Mouse (Mus musculus): ENCODE data around the gene Gm49318. TPM values are rescaled to one million over a fixed set of nuclear protein-coding genes. Genes with fewer than 3 reads are reported as not detected.

The Gm49318 gene
- total RNA-seq, 2 experiments from 2014 or later: 1.5 to 2.8 TPM

GRCm38 (mm10) chr9:22072276-22072675 is 1.2 kb upstream of the Gm49318 start:
- no peak for DNase-seq (ENCODE audit: low spot score in 2 of 2)

DNA sequence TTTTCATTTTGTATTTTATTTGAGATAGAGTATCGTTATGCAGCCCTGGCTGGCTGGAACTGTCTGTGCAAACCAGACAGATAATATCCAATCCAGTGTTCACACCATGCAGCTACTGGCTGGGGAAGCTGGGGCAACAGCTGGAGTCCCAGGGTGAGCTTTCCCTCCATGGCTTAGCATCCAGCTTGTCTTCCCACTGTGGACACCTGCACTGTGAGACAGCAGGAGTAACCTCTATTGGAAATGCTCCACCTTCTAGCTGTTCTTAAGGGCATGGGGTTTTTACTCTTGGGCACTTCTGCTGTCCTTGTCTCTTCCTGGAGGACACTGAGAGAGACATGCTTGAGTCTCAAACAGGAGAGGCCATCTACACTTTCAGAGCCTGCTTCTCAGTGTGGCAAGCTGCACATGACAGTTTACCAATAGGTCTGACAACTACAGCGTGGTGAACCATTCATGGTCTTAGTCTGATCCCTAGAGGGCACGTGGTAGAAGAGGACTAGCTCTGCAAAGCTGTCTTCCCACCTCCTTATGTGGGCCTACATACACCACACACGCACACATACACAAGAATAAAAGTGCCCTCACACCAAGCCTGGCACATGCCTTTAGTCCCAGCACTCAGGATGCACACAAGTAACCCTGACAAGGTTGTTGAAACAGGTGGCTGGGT is 1.0 kb downstream of the Gm49318 start:
- no peak for DNase-seq (ENCODE audit: low spot score in 2 of 2)

DNA sequence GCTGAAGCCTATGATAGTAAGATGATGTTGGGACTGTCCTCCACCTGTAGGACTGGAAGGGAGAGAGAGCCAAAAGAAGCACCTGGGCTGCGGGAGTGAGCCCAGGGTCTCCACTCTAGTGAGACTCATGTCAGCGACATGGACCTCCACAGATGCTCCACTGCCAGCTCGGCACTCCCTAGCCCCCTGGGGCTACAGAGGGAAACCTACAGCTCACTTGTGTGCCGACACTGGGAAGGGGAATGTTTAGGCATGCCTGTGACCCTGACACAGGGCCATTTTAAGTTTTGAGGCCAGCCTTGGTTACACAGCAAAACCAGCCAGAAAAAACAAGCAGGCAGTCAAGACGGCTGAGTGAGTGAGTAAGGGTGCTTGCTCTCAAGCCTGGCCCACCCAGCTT is 3.9 kb downstream of the Gm49318 start:
- DNase-seq (ENCODE audit: low spot score in 2 of 2): no peak

GRCm38 (mm10) chr9:22066433-22066832 is 4.6 kb downstream of the Gm49318 start:
- DNase-seq (ENCODE audit: low spot score in 2 of 2): no peak

DNA sequence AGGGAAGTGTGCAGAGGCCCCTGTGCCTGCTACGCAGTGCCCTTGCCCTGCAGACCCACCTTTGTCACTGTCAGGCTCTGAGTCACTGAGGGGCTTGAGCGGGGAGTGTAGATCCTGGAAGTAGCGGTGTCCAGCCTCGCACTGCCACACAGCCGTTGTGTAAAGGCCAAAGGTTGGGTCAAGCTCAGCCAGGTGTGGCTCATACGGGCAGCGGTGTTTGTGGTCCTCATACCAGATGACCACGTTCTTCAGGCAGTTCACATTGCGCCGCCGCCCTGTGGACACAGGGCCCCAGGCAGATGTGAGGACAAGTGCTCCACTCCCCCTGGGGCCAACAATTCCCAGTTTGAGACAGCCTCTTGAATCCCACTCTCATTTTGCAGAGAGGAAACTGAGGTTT is 5.4 kb downstream of the Gm49318 start:
- no peak for DNase-seq (ENCODE audit: low spot score in 2 of 2)

DNA sequence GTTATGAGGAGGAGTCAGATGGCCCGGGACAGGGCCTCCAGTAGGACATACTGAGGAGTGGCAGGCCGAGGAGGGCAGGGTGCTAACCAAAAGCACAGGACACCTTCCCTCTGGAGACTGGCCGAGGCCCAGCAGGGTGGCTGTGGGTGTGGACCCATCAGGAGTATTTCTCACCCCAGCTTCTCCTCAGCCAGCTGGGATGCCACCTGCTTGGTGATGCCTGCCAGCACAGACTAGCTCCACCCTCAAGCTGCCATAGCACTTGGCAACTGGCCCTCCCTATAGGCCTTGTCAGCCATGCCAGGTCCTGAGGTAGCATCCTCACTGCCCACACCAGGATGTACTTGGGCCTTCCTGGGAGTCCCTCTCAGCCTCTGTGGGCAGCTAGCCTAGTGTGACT is 6.7 kb downstream of the Gm49318 start:
- no peak for DNase-seq (ENCODE audit: low spot score in 2 of 2)

- no peak for DNase-seq (ENCODE audit: low spot score in 2 of 2)
These were observed 9.7 kb downstream of the Gm49318 start for GRCm38 (mm10) chr9:22061339-22061738.

GRCm38 (mm10) chr9:22058011-22058424 is 13.0 kb downstream of the Gm49318 start:
- DNase-seq (ENCODE audit: low spot score in 2 of 2): peak in 1 of 2 experiments; percentile 26

GRCm38 (mm10) chr9:22057031-22057517 is 14.0 kb downstream of the Gm49318 start:
- DNase-seq (ENCODE audit: low spot score in 2 of 2): no peak

GRCm38 (mm10) chr9:22056303-22056910 is 14.7 kb downstream of the Gm49318 start:
- no peak for DNase-seq (ENCODE audit: low spot score in 2 of 2)

- DNase-seq (ENCODE audit: low spot score in 2 of 2): no peak
These were observed 15.3 kb downstream of the Gm49318 start for GRCm38 (mm10) chr9:22055713-22056112.

DNA sequence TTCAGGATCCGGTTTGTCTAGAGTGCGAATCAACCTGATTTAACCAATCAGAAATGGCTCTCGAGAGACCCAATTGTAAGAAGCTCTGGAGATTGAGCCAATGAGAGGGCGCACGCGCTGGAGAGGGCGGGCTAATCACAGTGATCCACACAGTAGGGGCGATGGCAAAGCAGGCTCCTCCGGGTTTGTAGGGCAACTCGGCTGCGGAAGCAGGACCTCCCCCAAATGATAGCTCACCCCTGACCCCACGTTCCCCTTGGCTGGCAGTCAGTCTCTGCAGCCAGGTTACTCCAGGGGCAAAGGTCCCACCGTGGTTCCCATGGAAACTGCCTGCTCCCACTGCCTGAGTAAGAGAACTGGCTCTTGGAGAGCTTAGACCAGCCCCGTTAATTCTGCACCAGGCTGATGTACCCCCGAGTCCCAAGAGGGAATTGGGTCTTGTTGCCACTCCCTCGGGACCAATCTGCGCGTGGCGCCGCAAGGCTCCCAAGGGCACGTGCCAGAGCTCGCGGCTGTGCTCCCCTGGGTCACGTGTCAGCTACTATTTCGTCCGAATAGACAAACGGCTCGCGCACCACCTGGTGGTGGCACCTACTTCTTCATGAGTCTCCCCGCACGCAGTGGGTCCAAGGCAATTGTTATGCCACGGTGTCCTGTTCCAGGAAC is 16.5 kb downstream of the Gm49318 start:
- peak; percentile 76 to 86 for DNase-seq (ENCODE audit: low spot score in 2 of 2)

DNA sequence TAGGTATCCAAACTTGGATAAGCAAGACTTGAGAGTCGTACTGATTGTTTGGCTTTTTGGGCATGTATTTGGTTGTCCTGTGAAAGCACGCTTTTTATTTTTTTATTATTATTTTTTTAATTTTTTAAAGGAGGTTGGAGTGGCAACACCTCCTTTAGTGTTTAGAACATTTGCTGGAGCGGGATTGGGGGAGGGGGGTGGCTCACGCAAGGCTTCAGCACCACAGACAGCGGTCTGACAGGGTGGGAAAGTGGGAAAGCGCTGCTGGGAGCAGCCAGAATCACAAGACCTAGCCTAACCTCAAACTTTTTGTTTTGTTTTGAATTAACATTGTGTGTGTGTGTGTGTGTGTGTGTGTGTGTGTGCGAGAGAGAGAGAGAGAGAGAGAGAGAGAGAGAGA is 17.4 kb downstream of the Gm49318 start:
- DNase-seq (ENCODE audit: low spot score in 2 of 2): no peak

DNA sequence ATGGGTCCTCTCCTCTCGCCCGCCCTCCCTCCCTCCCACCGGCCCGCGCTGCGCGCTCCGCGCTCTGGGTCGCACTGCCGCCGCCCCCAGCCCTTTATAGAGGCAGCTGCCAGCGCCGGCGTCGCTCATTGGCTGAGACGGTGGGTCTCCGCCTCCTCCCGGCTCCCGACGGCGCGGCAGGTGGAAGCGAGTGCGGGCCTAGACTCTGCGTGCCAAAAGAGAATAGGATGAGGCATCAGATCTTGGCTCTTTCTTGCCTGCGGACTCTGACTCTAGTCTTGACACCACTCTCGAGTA is 19.2 kb downstream of the Gm49318 start, which contains the start of gene Elavl3:
Gene Elavl3 (minus strand): TSS at position 66 of the 297 bp plus-strand sequence.
- peak; percentile 81 to 89 for DNase-seq (ENCODE audit: low spot score in 2 of 2)

GRCm38 (mm10) chr9:22051161-22051957 is 19.7 kb downstream of the Gm49318 start:
- DNase-seq (ENCODE audit: low spot score in 2 of 2): peak in 1 of 2 experiments; percentile 47

DNA sequence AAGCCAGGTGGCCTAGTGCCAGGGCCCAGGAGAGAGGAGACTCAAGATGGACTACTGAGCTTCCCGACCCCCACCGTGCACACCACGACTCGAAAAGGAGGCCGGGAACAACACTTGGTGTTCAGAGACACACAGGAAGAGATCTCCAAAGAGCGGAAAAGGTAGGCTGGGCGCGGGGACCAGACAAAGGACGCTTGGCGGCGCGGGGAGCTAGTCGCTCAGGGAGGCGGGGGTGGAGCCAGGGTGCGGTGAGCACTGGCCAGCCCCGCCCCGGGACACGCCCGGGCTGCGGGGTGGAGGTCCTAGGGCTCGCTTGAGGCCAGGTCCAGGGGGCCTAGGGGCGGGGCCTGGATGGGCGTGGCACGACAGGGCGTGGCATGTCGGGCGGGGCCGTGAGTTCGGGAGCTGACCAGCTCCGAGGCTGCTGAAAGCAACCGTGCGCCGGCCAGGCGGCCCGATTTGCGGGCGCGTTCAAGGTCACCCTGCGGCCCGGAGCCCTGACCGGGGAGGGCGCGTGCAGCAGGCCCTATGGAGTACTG is 20.6 kb downstream of the Gm49318 start:
- peak in 1 of 2 experiments; percentile 55 for DNase-seq (ENCODE audit: low spot score in 2 of 2)

DNA sequence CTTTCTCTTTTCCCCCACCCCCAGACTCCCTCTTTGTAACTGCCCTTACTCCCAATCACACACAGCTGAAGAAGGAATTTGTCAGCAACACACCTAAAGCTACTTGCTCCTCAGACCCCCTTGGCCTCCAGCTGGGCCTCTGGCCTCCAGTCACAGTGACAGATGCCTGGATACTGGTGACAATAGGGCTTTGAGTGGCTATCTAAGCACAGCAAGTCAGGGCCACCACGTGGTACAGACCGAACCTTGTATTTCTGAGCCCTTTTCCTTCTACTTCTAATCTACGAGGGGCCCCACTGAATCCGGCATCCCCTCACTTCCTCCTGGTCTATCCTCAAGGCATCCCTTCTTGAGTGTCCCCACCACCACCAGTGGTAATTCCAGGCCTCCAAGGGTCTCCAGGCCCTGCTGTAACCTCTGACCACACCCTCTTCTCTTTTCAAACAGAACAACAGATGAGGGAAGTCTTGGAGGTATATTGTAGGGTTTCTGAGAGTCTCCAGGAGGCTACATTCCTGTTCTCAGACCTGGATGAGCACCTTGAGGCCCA is 21.3 kb downstream of the Gm49318 start:
- DNase-seq (ENCODE audit: low spot score in 2 of 2): no peak

DNA sequence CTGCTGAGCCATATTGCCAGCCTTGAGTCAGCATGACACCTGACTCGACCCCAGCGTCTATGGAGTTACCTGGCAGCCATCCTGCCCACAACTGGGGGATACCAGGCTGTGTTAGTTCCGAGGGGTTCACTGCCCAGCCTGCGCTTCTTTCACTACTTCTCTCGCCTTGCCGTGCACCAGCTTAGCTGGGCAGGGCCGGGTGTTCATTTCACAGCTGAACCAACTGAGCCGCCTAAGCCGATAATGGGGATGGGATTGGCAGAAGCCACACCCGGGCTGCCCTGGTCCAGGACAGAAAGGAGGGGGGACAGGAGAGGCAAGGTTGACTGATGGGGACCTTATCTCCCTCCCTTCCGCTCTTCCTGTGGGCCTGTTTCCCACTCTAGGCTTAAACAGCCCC is 21.7 kb downstream of the Gm49318 start:
- no peak for DNase-seq (ENCODE audit: low spot score in 2 of 2)

GRCm38 (mm10) chr9:22047329-22047728 is 23.7 kb downstream of the Gm49318 start:
- no peak for DNase-seq (ENCODE audit: low spot score in 2 of 2)

- DNase-seq (ENCODE audit: low spot score in 2 of 2): no peak
These were observed 29.2 kb downstream of the Gm49318 start for GRCm38 (mm10) chr9:22041832-22042231.

GRCm38 (mm10) chr9:22037826-22038225 is 33.2 kb downstream of the Gm49318 start:
- DNase-seq (ENCODE audit: low spot score in 2 of 2): no peak
